Mouse (Mus musculus) liver, embryonic 14.5 days (tissue): ENCODE measurements at regions not wholly inside any gene's neighbourhood (a gene's known extent, or its start where the extent isn't known, plus 50 kb on each side); places are given as distances from the start of the nearest gene placed in this dataset.
"Not testable (repeated sequence)": the region's sequence is repeated elsewhere in the genome, so short reads cannot be mapped to it uniquely, and the experiment has no call there.

Experiments
- ATAC-seq: fragments of 200-750 bp; cut with Nextera tagmentation; 2 replicates; pipeline ENCODE4 v1.8.0; 2017; ENCODE audit warnings: moderate number of reproducible peaks, mild to moderate bottlenecking, moderate library complexity; ENCODE audit not compliant: insufficient read depth
- DNase-seq, 3 experiments: peaks; one replicate each; pipeline ENCODE4 v3.0.0-alpha.2; 2012 to 2013; ENCODE audit warnings: low read depth in 3 of 3, low spot score in 3 of 3
- H3K27ac ChIP-seq: fragments of 300-500 bp; sonication (generic); 2 replicates; pipeline ENCODE4 v1.5.1; 2014; ENCODE audit warnings: moderate library complexity, mild to moderate bottlenecking, control low read depth, inconsistent platforms
- H3K27me3 ChIP-seq: fragments of 300-500 bp; sonication (generic); 2 replicates; pipeline ENCODE4 v1.6.1; 2014; ENCODE audit warnings: mild to moderate bottlenecking, low read length, moderate library complexity; ENCODE audit not compliant: control insufficient read depth, insufficient read depth
- H3K36me3 ChIP-seq: fragments of 300-500 bp; sonication (generic); replicated peaks from 2 replicates; pipeline ENCODE4 v1.6.1; 2014; ENCODE audit warnings: low read depth; ENCODE audit not compliant: control insufficient read depth, insufficient read depth
- H3K4me1 ChIP-seq, 2 experiments: fragments of 200-500 bp in 1 of 2; fragments of 300-500 bp in 1 of 2; sonication (generic) in 1 of 2; replicated peaks; 2 replicates each; pipeline ENCODE4 v1.6.1; 2012 to 2014; ENCODE audit warnings: antibody characterized with exemption in 1 of 2, inconsistent platforms in 1 of 2, low read length in 1 of 2; ENCODE audit not compliant: control insufficient read depth in 2 of 2, insufficient read depth in 2 of 2
- H3K4me2 ChIP-seq: fragments of 300-500 bp; sonication (generic); 2 replicates; pipeline ENCODE4 v1.6.1; 2014; ENCODE audit warnings: low read depth, mild to moderate bottlenecking, control low read depth, moderate library complexity
- H3K4me3 ChIP-seq, 2 experiments: fragments of 200-500 bp in 1 of 2; fragments of 300-500 bp in 1 of 2; sonication (generic) in 1 of 2; 2 replicates each; pipeline ENCODE4 v1.5.1; 2012 to 2014; ENCODE audit warnings: low read depth in 2 of 2, low read length in 2 of 2, mild to moderate bottlenecking in 2 of 2, control low read depth in 1 of 2, inconsistent platforms in 1 of 2, moderate library complexity in 1 of 2; ENCODE audit not compliant: insufficient read depth in 1 of 2
- H3K9ac ChIP-seq: fragments of 300-500 bp; sonication (generic); replicated peaks from 2 replicates; pipeline ENCODE4 v1.6.1; 2014; ENCODE audit warnings: mild to moderate bottlenecking, control low read depth, moderate library complexity
- H3K9me3 ChIP-seq: fragments of 300-500 bp; sonication (generic); 2 replicates; pipeline ENCODE4 v1.6.1; 2016; ENCODE audit warnings: low read length, mixed read lengths; ENCODE audit not compliant: control insufficient read depth
- CTCF ChIP-seq: IDR thresholded peaks from 2 replicates; pipeline ENCODE4 v1.5.1; 2016; ENCODE audit warnings: antibody characterized with exemption, low read depth, control low read depth
- EP300 ChIP-seq: IDR thresholded peaks from 2 replicates; pipeline ENCODE4 v1.6.1; 2016; ENCODE audit warnings: antibody characterized with exemption, low read depth
- WGBS: fragments of 180-500 bp; shearing (Covaris S2); extraction: QIAGEN DNeasy Blood & Tissue Kit; methylation state at CpG from one replicate; pipeline ENCODE4 v1.1.7; 2014; ENCODE audit not compliant: insufficient replicate concordance; 5-methylcytosine and 5-hydroxymethylcytosine counted together

DNA sequence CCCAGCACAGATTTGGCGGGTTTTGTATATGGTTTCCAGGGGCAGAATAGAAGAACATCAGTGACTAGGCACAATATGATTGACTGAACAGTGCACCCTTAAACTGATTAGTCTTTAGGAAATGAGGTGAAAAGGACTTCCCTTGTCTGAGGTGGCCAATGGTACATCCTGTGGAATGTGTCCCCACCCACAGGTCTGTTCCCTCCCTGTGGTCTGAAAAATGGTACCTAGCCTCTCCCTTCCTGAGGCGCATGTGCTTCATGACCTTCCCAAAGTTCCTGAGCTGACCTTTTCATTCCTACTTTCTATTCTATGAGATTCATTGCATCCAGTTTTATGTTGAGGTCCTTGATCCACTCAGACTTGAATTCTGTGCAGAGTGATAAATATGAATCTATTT lies 76.0 kb downstream of the Zfp97 start:
- not testable (repeated sequence) for H3K4me3 ChIP-seq, H3K4me1 ChIP-seq, H3K36me3 ChIP-seq, H3K4me2 ChIP-seq, H3K27me3 ChIP-seq, DNase-seq, H3K9ac ChIP-seq, H3K9me3 ChIP-seq, H3K27ac ChIP-seq, ATAC-seq
- 87% methylated on average over 1 of the region's 2 CpGs for WGBS

DNA sequence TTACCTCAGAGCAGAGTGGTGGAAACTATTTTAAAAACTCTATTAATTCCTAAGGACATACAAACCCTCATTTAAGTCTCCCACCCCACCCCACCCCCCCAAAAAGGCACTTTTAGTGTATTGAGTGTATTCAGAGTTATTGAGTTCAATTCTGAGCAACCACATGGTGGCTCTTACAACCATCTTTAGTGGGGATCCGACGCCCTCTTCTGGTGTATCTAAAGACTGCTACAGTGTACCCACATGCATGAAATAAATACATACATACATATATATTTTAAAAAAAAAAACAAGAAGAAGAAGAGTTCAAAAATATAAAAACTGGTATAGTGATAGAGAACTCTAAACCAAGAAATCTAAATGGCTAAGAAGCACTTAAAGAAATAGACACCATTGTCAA lies 107.9 kb downstream of the Zfp97 start:
- Histone ChIP-seq H3K4me2 (no peak overlapping the region), H3K27me3 (no peaks in the 10 kb centered on the region), H3K27ac (no peak overlapping the region), H3K4me1 (no peaks in the 10 kb centered on the region), H3K9me3 (no peaks in the 10 kb centered on the region), H3K9ac (no peak overlapping the region), H3K4me3 (no peak overlapping the region), H3K36me3 (no peaks in the 10 kb centered on the region)
- TF ChIP-seq EP300 = no peak
- no peak for TF ChIP-seq CTCF
- 24% methylated on average over 2 of the region's 2 CpGs for whole genome bisulfite sequencing
- no peak for DNase-seq
- no peak for ATAC-seq

DNA sequence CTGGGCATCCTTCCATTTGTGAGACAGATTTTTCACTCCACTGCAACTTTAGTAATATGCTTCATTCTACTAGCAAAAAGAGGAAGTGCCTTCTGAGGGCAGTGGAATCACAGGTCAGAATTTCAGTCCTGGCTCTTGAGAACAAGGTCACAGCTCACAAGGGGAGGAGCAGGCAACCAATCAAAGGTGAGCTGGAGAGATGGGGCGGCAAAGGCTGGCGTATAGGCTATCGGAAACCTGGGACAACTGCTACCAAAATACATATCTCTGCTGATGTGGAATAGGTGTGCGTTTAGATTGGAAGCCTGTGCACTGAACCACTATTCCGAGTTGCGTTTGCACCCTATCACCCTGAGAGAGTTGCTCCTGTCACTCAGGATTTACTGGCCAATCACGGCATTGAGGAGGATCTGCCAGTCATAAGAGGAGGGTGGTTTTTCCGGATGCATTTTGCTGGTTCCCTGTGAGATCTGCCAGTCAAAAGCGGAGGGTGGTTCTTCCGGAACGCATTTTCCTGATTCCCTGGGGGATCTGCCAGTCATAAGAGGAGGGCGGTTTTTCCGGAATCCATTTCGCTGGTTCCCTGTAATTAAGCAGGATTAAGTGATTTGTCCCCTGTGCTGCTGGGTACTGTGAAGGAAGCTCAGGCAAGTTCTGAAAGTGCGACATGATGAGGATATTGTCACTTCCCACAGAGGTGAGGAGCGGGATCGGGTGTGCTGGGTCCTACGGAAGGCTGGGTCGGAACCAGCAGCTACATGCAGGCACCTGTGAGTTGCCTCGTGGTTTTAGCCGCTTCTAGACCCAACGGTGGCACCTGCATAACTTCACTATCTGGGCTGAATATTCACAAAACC lies 113.3 kb downstream of the Zfp97 start:
- ATAC-seq = peak; percentile 99
- Histone ChIP-seq H3K4me2 (peak overlapping the region; percentile 66), H3K9ac (peak overlapping the region; percentile 74), H3K4me3 (peak overlapping the region; percentile 63 to 98), H3K27ac (peak overlapping the region; percentile 56)
- not testable (repeated sequence) for H3K9me3 ChIP-seq, H3K4me1 ChIP-seq, H3K36me3 ChIP-seq, H3K27me3 ChIP-seq
- DNase-seq = peak; percentile 89 to 96 (median 96)
- WGBS = under 1% methylated on average over 19 of the region's 22 CpGs

DNA sequence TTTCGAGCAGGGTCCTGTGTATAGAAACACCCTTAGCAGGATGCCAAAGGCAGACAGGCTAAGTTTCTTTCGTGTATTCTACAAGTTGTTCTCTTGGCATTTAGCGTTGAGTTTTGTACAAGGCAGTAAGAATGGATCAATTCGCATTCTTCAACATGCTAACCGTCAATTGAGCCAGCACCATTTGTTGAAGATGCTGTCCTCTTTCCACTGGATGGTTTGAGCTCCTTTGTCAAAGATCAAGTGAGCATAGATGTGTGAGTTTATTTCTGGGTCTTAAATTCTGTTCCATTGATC lies 113.9 kb downstream of the Zfp97 start:
- H3K27me3 ChIP-seq, ATAC-seq, H3K4me1 ChIP-seq, H3K9me3 ChIP-seq, H3K36me3 ChIP-seq: not testable (repeated sequence)
- peak overlapping the region; percentile 74 for H3K9ac ChIP-seq
- peak in 1 of 3 experiments; percentile 6 for DNase-seq
- peak overlapping the region; percentile 37 for H3K27ac ChIP-seq
- peak overlapping the region; percentile 66 for H3K4me2 ChIP-seq
- under 1% methylated on average over 5 of the region's 5 CpGs for WGBS
- H3K4me3 ChIP-seq = peak overlapping the region; percentile 63 to 98
